Mouse (Mus musculus) MEL (cell line): ENCODE measurements around the gene Fgfr2.

ENCODE experiments used
- CTCF ChIP-seq, 3 experiments: IDR thresholded peaks in 2 of 3; conservative IDR thresholded peaks in 1 of 3; 2 replicates each; pipeline ENCODE4 v1.5.1; 2011 to 2012; ENCODE audit warnings: low read length in 3 of 3, low read depth in 2 of 3, mild to moderate bottlenecking in 2 of 3, improper control_type of control experiment in 1 of 3, inconsistent platforms in 1 of 3, mixed read lengths in 1 of 3, moderate library complexity in 1 of 3; ENCODE audit not compliant: control insufficient read depth in 1 of 3, insufficient read depth in 1 of 3, poor library complexity in 1 of 3, severe bottlenecking in 1 of 3
- EP300 ChIP-seq, 2 experiments: IDR thresholded peaks; 2 replicates each; pipeline ENCODE4 v1.6.1; 2011; ENCODE audit warnings: improper control_type of control experiment in 2 of 2, low read length in 2 of 2, low read depth in 1 of 2, mild to moderate bottlenecking in 1 of 2
- GATA1 ChIP-seq: IDR thresholded peaks from 2 replicates; pipeline ENCODE4 v1.6.1; 2011; ENCODE audit warnings: low read depth, low read length, improper control_type of control experiment
- MAX ChIP-seq: IDR thresholded peaks from 2 replicates; pipeline ENCODE4 v1.6.1; 2011; ENCODE audit warnings: low read length, improper control_type of control experiment
- MXI1 ChIP-seq: IDR thresholded peaks from 2 replicates; pipeline ENCODE4 v1.6.1; 2011; ENCODE audit warnings: mild to moderate bottlenecking, low read depth, low read length, improper control_type of control experiment
- POLR2A ChIP-seq, 2 experiments: IDR thresholded peaks; 2 replicates each; pipeline ENCODE4 v1.6.1; 2011 to 2012; ENCODE audit warnings: low read length in 2 of 2, mild to moderate bottlenecking in 2 of 2, control low read depth in 1 of 2, improper control_type of control experiment in 1 of 2, low read depth in 1 of 2, moderate library complexity in 1 of 2; ENCODE audit not compliant: control insufficient read depth in 1 of 2, insufficient read depth in 1 of 2, poor library complexity in 1 of 2
- SIN3A ChIP-seq: IDR thresholded peaks from 2 replicates; pipeline ENCODE4 v1.6.1; 2012; ENCODE audit warnings: low read length, improper control_type of control experiment, inconsistent platforms

- TF ChIP-seq CTCF (IDR thresholded peaks at IDR 0.05 in 2 of 3, conservative IDR thresholded peaks at IDR 0.05 in 1 of 3; ENCODE audit: control insufficient read depth in 1 of 3, insufficient read depth in 1 of 3, low read depth in 2 of 3, low read length in 3 of 3, poor library complexity in 1 of 3, severe bottlenecking in 1 of 3) (no peak), POLR2A (IDR thresholded peaks at IDR 0.05; ENCODE audit: control insufficient read depth in 1 of 2, insufficient read depth in 1 of 2, low read depth in 1 of 2, low read length in 2 of 2, poor library complexity in 1 of 2) (no peak), MXI1 (no peak), SIN3A (no peak), GATA1 (no peak), MAX (no peak), EP300 (IDR thresholded peaks at IDR 0.05; ENCODE audit: low read depth in 1 of 2, low read length in 2 of 2) (no peak)
Observed at GRCm38 (mm10) chr7:131953402-131953801, 1169.7 kb downstream of the Fgfr2 start.
